Mouse (Mus musculus): ENCODE results near the gene Skp2.

The Skp2 gene

GRCm38 (mm10) chr15:9113556-9113955, 41.7 kb downstream of the Skp2 start:
- no peak for DNase-seq (ENCODE audit: low spot score in 2 of 2)

GRCm38 (mm10) chr15:9111648-9112047, 43.6 kb downstream of the Skp2 start:
- DNase-seq (ENCODE audit: low spot score in 2 of 2): no peak

- DNase-seq (ENCODE audit: low spot score in 2 of 2): no peak
Measured at GRCm38 (mm10) chr15:9110526-9111347, 44.5 kb downstream of the Skp2 start.

- DNase-seq (ENCODE audit: low spot score in 2 of 2): no peak
Measured at GRCm38 (mm10) chr15:9106303-9107074, 48.7 kb downstream of the Skp2 start.

- no peak for DNase-seq (ENCODE audit: low spot score in 2 of 2)
Measured at GRCm38 (mm10) chr15:9100446-9101077, 54.7 kb downstream of the Skp2 start.

GRCm38 (mm10) chr15:9096865-9097264, 58.4 kb downstream of the Skp2 start:
- no peak for DNase-seq (ENCODE audit: low spot score in 2 of 2)

- DNase-seq (ENCODE audit: low spot score in 2 of 2): no peak
Measured at GRCm38 (mm10) chr15:9094366-9094750, 60.9 kb downstream of the Skp2 start.

GRCm38 (mm10) chr15:9093598-9094365, 61.4 kb downstream of the Skp2 start:
- DNase-seq (ENCODE audit: low spot score in 2 of 2): no peak

- no peak for DNase-seq (ENCODE audit: low spot score in 2 of 2)
Measured at GRCm38 (mm10) chr15:9090662-9091061, 64.6 kb downstream of the Skp2 start.

- no peak for DNase-seq (ENCODE audit: low spot score in 2 of 2)
Measured at GRCm38 (mm10) chr15:9089136-9089720, 66.0 kb downstream of the Skp2 start.

- DNase-seq (ENCODE audit: low spot score in 2 of 2): no peak
Measured at GRCm38 (mm10) chr15:9088683-9089072, 66.5 kb downstream of the Skp2 start.

- DNase-seq (ENCODE audit: low spot score in 2 of 2): no peak
Measured at GRCm38 (mm10) chr15:9087895-9088682, 67.1 kb downstream of the Skp2 start.

GRCm38 (mm10) chr15:9087421-9087820, 67.8 kb downstream of the Skp2 start:
- no peak for DNase-seq (ENCODE audit: low spot score in 2 of 2)

GRCm38 (mm10) chr15:9086813-9087212, 68.4 kb downstream of the Skp2 start:
- DNase-seq (ENCODE audit: low spot score in 2 of 2): peak; percentile 16 to 38

- no peak for DNase-seq (ENCODE audit: low spot score in 2 of 2)
Measured at GRCm38 (mm10) chr15:9082753-9083152, 72.5 kb downstream of the Skp2 start.

- no peak for DNase-seq (ENCODE audit: low spot score in 2 of 2)
Measured at GRCm38 (mm10) chr15:9081294-9081693, 73.9 kb downstream of the Skp2 start.

GRCm38 (mm10) chr15:9080206-9080605, 75.0 kb downstream of the Skp2 start:
- DNase-seq (ENCODE audit: low spot score in 2 of 2): no peak

- DNase-seq (ENCODE audit: low spot score in 2 of 2): no peak
Measured at GRCm38 (mm10) chr15:9079626-9080025, 75.6 kb downstream of the Skp2 start.

- peak; percentile 21 to 49 for DNase-seq (ENCODE audit: low spot score in 2 of 2)
Measured at GRCm38 (mm10) chr15:9078481-9079300, 76.5 kb downstream of the Skp2 start.
